Mouse (Mus musculus) CH12.LX (cell line): ENCODE measurements around the gene Diaph2. TPM values are rescaled to one million over a fixed set of nuclear protein-coding genes. Genes with fewer than 3 reads are reported as not detected.

Source experiments
- DNase-seq: peaks from one replicate; pipeline ENCODE4 v3.0.0-alpha.2; 2013; ENCODE audit errors: extremely low read depth
- H3K27ac ChIP-seq: 2 replicates; pipeline ENCODE4 v1.5.1; 2012; ENCODE audit warnings: low read depth, mild to moderate bottlenecking, control low read depth, moderate library complexity; ENCODE audit not compliant: insufficient read depth
- H3K27me3 ChIP-seq: replicated peaks from 2 replicates; pipeline ENCODE3; 2012; ENCODE audit warnings: inconsistent platforms
- H3K36me3 ChIP-seq, 2 experiments: replicated peaks in 1 of 2; 2 replicates each; pipeline versions ENCODE3 to v1.6.1; 2012; ENCODE audit warnings: inconsistent platforms in 1 of 2, low read length in 1 of 2, mild to moderate bottlenecking in 1 of 2, mixed read lengths in 1 of 2, moderate library complexity in 1 of 2; ENCODE audit not compliant: control insufficient read depth in 1 of 2, insufficient read depth in 1 of 2
- H3K4me1 ChIP-seq, 2 experiments: 2 replicates each; pipeline ENCODE4 v1.6.1; 2012; ENCODE audit warnings: inconsistent platforms in 1 of 2, moderate library complexity in 1 of 2; ENCODE audit not compliant: insufficient read depth in 2 of 2, control insufficient read depth in 1 of 2
- H3K4me2 ChIP-seq: 2 replicates; pipeline ENCODE4 v1.6.1; 2012; ENCODE audit warnings: low read depth, mild to moderate bottlenecking, control low read depth; ENCODE audit not compliant: poor library complexity, insufficient read depth, severe bottlenecking
- H3K4me3 ChIP-seq, 3 experiments: fragments of 150-350 bp in 1 of 3; sonication (generic) in 1 of 3; replicated peaks in 1 of 3; 2 replicates each; pipeline versions ENCODE3 to v1.5.1; 2011 to 2012; ENCODE audit warnings: low read depth in 2 of 3, low read length in 2 of 3, mild to moderate bottlenecking in 2 of 3, moderate library complexity in 2 of 3, control low read depth in 1 of 3, improper control_type of control experiment in 1 of 3, inconsistent platforms in 1 of 3, mixed read lengths in 1 of 3; ENCODE audit not compliant: poor library complexity in 1 of 3
- H3K79me2 ChIP-seq: replicated peaks from 2 replicates; pipeline ENCODE4 v1.6.1; 2012; ENCODE audit warnings: mild to moderate bottlenecking, moderate library complexity; ENCODE audit not compliant: control insufficient read depth, poor library complexity, insufficient read depth, severe bottlenecking; ENCODE audit errors: extremely low read depth
- H3K9ac ChIP-seq: 2 replicates; pipeline ENCODE4 v1.6.1; 2012; ENCODE audit warnings: low read depth, mild to moderate bottlenecking, control low read depth, moderate library complexity; ENCODE audit not compliant: insufficient read depth
- H3K9me3 ChIP-seq: replicated peaks from 2 replicates; pipeline ENCODE3; 2012; ENCODE audit warnings: low read length, inconsistent platforms, mixed read lengths
- CHD1 ChIP-seq: IDR thresholded peaks from 2 replicates; pipeline ENCODE4 v1.6.1; 2012; ENCODE audit warnings: low read depth, low read length, improper control_type of control experiment, inconsistent platforms
- CTCF ChIP-seq, 2 experiments: IDR thresholded peaks in 1 of 2; conservative IDR thresholded peaks in 1 of 2; 2 replicates each; pipeline ENCODE4 v1.5.1; 2011 to 2012; ENCODE audit warnings: low read depth in 2 of 2, low read length in 2 of 2, improper control_type of control experiment in 1 of 2, inconsistent platforms in 1 of 2, mild to moderate bottlenecking in 1 of 2, moderate library complexity in 1 of 2
- E2F4 ChIP-seq: IDR thresholded peaks from 2 replicates; pipeline ENCODE4 v1.6.1; 2011; ENCODE audit warnings: low read depth, low read length, improper control_type of control experiment; ENCODE audit not compliant: insufficient replicate concordance
- ETS1 ChIP-seq: conservative IDR thresholded peaks from 2 replicates; pipeline ENCODE4 v1.6.1; 2012; ENCODE audit warnings: low read depth, mild to moderate bottlenecking, inconsistent platforms, low read length, improper control_type of control experiment, moderate library complexity
- MAZ ChIP-seq: IDR thresholded peaks from 2 replicates; pipeline ENCODE4 v1.6.1; 2012; ENCODE audit warnings: low read depth, mild to moderate bottlenecking, inconsistent platforms, low read length, improper control_type of control experiment, moderate library complexity
- MEF2A ChIP-seq: IDR thresholded peaks from 2 replicates; pipeline ENCODE4 v1.6.1; 2014; ENCODE audit warnings: low read depth, mild to moderate bottlenecking, inconsistent platforms, low read length, improper control_type of control experiment, borderline replicate concordance
- MXI1 ChIP-seq: IDR thresholded peaks from 2 replicates; pipeline ENCODE4 v1.6.1; 2011; ENCODE audit warnings: mild to moderate bottlenecking, low read depth, low read length, improper control_type of control experiment
- MYC ChIP-seq: IDR thresholded peaks from 2 replicates; pipeline ENCODE4 v1.6.1; 2011; ENCODE audit warnings: low read depth, mild to moderate bottlenecking, improper control_type of control experiment, low read length
- NELFE ChIP-seq: IDR thresholded peaks from 2 replicates; pipeline ENCODE4 v1.6.1; 2011; ENCODE audit warnings: low read depth, low read length, improper control_type of control experiment
- PAX5 ChIP-seq: IDR thresholded peaks from 2 replicates; pipeline ENCODE4 v1.6.1; 2012; ENCODE audit warnings: low read length, inconsistent platforms, mixed read lengths
- POLR2A ChIP-seq: IDR thresholded peaks from 2 replicates; pipeline ENCODE4 v1.6.1; 2011; ENCODE audit warnings: low read depth, mild to moderate bottlenecking, improper control_type of control experiment, low read length
- RAD21 ChIP-seq: IDR thresholded peaks from 2 replicates; pipeline ENCODE4 v1.6.1; 2011; ENCODE audit warnings: low read depth, mild to moderate bottlenecking, low read length, improper control_type of control experiment, moderate library complexity
- SIN3A ChIP-seq: IDR thresholded peaks from 2 replicates; pipeline ENCODE4 v1.6.1; 2012; ENCODE audit warnings: low read length, improper control_type of control experiment, inconsistent platforms
- SMC3 ChIP-seq: IDR thresholded peaks from 2 replicates; pipeline ENCODE4 v1.6.1; 2011; ENCODE audit warnings: low read depth, low read length, improper control_type of control experiment
- TCF12 ChIP-seq: IDR thresholded peaks from 2 replicates; pipeline ENCODE4 v1.6.1; 2014; ENCODE audit warnings: low read depth, mild to moderate bottlenecking, inconsistent platforms, low read length, improper control_type of control experiment
- UBTF ChIP-seq: IDR thresholded peaks from 2 replicates; pipeline ENCODE4 v1.6.1; 2012; ENCODE audit warnings: low read depth, mild to moderate bottlenecking, inconsistent platforms, low read length, improper control_type of control experiment, moderate library complexity
- USF1 ChIP-seq: IDR thresholded peaks from 2 replicates; pipeline ENCODE4 v1.6.1; 2014; ENCODE audit warnings: low read depth, mild to moderate bottlenecking, inconsistent platforms, low read length, improper control_type of control experiment
- USF2 ChIP-seq: conservative IDR thresholded peaks from 2 replicates; pipeline ENCODE4 v1.6.1; 2011; ENCODE audit warnings: low read depth, low read length, improper control_type of control experiment
- ZKSCAN1 ChIP-seq: IDR thresholded peaks from 2 replicates; pipeline ENCODE4 v1.6.1; 2012; ENCODE audit warnings: low read depth, inconsistent platforms, low read length, improper control_type of control experiment, borderline replicate concordance
- ZMIZ1 ChIP-seq: IDR thresholded peaks from 2 replicates; pipeline ENCODE4 v1.6.1; 2012; ENCODE audit warnings: low read depth, mild to moderate bottlenecking, inconsistent platforms, low read length, improper control_type of control experiment
- dilution Hi-C: fragments of 300-500 bp; cut with MboI; formaldehyde crosslinking; loops from 2 replicates; pipeline ENCODE4 v1.14.3; 2020; ENCODE audit warnings: low sequenced_read_pairs; ENCODE audit not compliant: extremely low pct_unique_long_range_greater_than_20kb, extremely low pct_ligation_motif_present
- in situ Hi-C: fragments of 300-500 bp; cut with MboI; formaldehyde crosslinking; loops from 3 replicates; pipeline ENCODE4 v1.14.3; 2019; ENCODE audit warnings: low sequenced_read_pairs, low pct_ligation_motif_present, low pct_unique_long_range_greater_than_20kb, mixed read lengths
- polyA plus RNA-seq: library from polyadenylated mRNA; unstranded; fragments of >175 nt; gene quantifications from 2 replicates; pipeline ENCODE4 v1.2.1, GENCODE M21; 2012; ENCODE audit warnings: low read depth; ENCODE audit not compliant: insufficient read length
- total RNA-seq, 2 experiments: library from RNA; depleted of rRNA; stranded (reverse); fragments of 300-350 nt in 1 of 2; fragments of >200 nt in 1 of 2; gene quantifications; 2 replicates each; pipeline ENCODE4 v1.2.3; 2012 to 2014

Diaph2 gene
- total and polyA plus RNA-seq, 3 experiments: not detected

DNA sequence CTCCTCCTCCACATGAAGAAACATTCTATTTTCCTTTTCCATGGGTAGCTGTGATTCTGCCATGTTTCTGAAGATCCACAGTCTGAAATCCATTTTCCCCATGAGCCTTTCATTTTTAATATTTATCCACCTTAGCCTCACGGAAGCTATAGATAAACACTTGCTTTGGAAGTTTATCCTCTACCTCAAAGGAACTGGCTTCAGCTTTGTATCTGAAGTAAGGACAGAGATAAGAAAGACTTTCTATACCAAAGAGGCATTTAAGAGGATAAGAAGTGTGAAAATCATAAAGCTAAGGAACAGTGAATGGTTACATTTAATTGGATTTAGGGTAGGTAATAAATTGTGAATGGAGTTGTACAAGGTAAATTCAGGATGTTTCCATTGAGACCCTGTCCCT, 480.5 kb downstream of the Diaph2 start:
- no peaks in the 10 kb centered on the region for H3K9me3 ChIP-seq
- H3K4me1 ChIP-seq: no peaks in the 10 kb centered on the region
- TF ChIP-seq RAD21: no peak
- TF ChIP-seq PAX5: no peak
- TF ChIP-seq NELFE: no peak
- TF ChIP-seq USF1: no peak
- TF ChIP-seq ETS1: no peak
- no peak for TF ChIP-seq CHD1
- TF ChIP-seq POLR2A: no peak
- no peak for TF ChIP-seq MXI1
- TF ChIP-seq MEF2A: no peak
- no peak for TF ChIP-seq SMC3
- H3K27ac ChIP-seq: no peak overlapping the region
- H3K4me3 ChIP-seq: no peak overlapping the region
- dilution Hi-C loops (no loop called here), in situ Hi-C loops (no loop called here)
- H3K36me3 ChIP-seq: no peaks in the 10 kb centered on the region
- no peaks in the 10 kb centered on the region for H3K79me2 ChIP-seq
- H3K4me2 ChIP-seq: no peak overlapping the region
- no peak for DNase-seq
- H3K27me3 ChIP-seq: no peaks in the 10 kb centered on the region
- no peak overlapping the region for H3K9ac ChIP-seq

DNA sequence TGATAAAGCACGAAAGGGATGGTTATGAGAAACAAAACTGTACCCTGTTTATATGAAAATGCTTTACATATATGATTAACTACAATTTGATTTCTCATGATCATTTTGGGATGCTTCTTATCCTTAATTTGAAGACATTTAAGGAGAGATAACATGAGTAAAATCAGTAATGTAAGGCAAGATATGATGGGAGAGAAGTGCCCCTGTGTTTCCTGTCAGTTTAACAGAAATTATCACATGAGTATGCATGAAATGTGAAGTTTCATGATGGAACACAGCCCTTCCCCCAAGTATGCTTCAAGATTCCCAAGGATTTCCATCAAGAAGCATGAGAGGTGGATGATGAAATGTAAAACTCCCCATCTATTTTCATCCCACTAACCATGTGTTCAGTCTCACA, 485.6 kb downstream of the Diaph2 start:
- H3K4me3 ChIP-seq: no peak overlapping the region
- no peak for DNase-seq
- H3K36me3 ChIP-seq: no peaks in the 10 kb centered on the region
- H3K9ac ChIP-seq: no peak overlapping the region
- no peak overlapping the region for H3K27ac ChIP-seq
- no peak overlapping the region for H3K4me2 ChIP-seq
- H3K4me1 ChIP-seq: no peaks in the 10 kb centered on the region
- in situ Hi-C loops: no loop called here
- no peaks in the 10 kb centered on the region for H3K79me2 ChIP-seq
- dilution Hi-C loops: no loop called here
- H3K9me3 ChIP-seq: no peaks in the 10 kb centered on the region
- TF ChIP-seq CTCF (conservative IDR thresholded peaks at IDR 0.05 in 1 of 2, IDR thresholded peaks at IDR 0.05 in 1 of 2; ENCODE audit: low read depth in 2 of 2, low read length in 2 of 2) (no peak), CHD1 (no peak), E2F4 (no peak), UBTF (no peak), USF2 (no peak), PAX5 (no peak), ZKSCAN1 (no peak), MYC (no peak), ZMIZ1 (no peak), SIN3A (no peak), TCF12 (no peak), MAZ (no peak), SMC3 (no peak)
- no peaks in the 10 kb centered on the region for H3K27me3 ChIP-seq
